Mouse (Mus musculus): ENCODE data around the gene Ttc3. TPM values are rescaled to one million over a fixed set of nuclear protein-coding genes. Genes with fewer than 3 reads are reported as not detected.

Gene Ttc3
- 152 and 158 TPM in 2 replicates for polyA plus RNA-seq (2015; fragmentation: Nextera tagmentation; extraction: Ambion mirVana)

DNA sequence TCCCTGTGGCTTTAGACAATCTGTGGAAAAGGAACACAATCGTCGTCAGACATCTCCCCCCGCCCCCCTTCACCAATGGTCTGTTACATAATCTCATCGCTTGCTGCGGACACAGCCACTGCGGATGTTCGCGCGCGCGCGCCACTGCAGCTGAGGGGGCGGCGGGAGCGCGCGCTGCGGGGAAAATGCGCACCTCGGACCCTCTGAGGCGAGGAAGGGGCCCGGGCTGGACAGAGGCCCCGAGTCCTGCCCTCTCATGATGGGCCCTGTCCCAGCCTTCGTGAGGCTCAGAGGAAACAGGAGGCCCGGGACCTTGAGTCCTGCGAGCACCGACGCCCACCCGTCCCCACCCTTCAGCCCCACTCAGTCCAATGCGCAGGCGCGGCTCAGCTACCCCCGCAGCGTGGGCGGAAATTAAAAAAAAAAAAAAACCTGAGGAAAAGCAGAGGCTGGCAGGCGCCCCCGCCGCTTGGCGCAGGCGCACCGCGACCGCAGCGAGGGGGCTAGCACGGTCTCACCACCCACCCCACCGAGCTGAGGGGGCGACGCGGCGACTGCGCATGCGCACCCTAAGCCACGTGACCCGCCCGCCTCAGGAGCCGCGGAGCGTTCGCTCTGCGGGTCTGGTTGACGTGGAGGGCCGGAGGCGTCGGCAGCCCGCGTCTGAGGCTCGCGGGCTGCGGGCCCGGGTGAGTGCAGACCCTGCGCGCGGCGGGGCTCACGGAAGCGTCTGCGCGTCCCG, at the start of gene Ttc3:
Gene Ttc3 (plus strand): TSS at position 446 of the 742 bp plus-strand sequence.
- under 1% methylated on average over 73 of the region's 79 CpGs for WGBS
- peak within 1 kb of the TSS; percentile 93 for H3K4me3 ChIP-seq (replicated peaks; ENCODE audit: low read depth, low read length)
- peak within 1 kb of the TSS; percentile 94 for H3K9ac ChIP-seq (ENCODE audit: low read depth, low read length)
- H3K27me3 ChIP-seq (ENCODE audit: insufficient read depth, low read length): no peaks in the 10 kb centered on the region
- DNase-seq (ENCODE audit: low spot score) (peak; percentile 95), ATAC-seq (replicated peaks; ENCODE audit: low FRiP score, low read depth) (peak; percentile 83)
- peak within 1 kb of the TSS; percentile 99 for H3K27ac ChIP-seq
- no peaks in the 10 kb centered on the region for H3K36me3 ChIP-seq (ENCODE audit: insufficient read depth, low read length)
- peak within 1 kb of the TSS; percentile 82 for H3K4me2 ChIP-seq (ENCODE audit: low read length)
- no peak for TF ChIP-seq CTCF (IDR thresholded peaks at IDR 0.05; ENCODE audit: low read depth)
- peaks cover 7% of the 10 kb centered on the region; the same call in 1 of the 2 replicates for H3K4me1 ChIP-seq (replicated peaks; ENCODE audit: insufficient read depth, low read length)
- H3K9me3 ChIP-seq (replicated peaks; ENCODE audit: low read length): no peaks in the 10 kb centered on the region

DNA sequence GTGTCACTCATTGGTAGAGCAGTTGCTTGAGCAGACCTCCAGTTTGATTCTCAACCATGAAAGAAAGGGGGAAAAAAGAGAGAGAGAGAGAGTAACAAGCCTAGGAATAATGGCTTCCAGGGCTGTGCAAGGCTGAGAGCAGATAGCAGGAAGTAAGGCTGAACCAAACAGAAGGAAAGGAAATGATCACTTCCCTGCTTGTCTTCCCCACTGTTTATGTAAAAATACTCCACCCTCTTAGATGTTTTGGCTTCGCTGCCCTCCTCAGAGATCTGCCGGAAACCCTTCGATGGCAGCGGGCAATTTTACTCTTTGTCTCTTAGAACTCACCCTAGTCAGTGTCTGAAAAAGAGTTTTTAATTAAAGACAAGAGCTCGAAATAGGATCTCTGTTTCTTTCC, 46.7 kb upstream of the Ttc3 start:
- H3K4me2 ChIP-seq (ENCODE audit: low read length): no peak overlapping the region
- H3K9me3 ChIP-seq (replicated peaks; ENCODE audit: low read length): no peaks in the 10 kb centered on the region
- no peak overlapping the region for H3K4me3 ChIP-seq (replicated peaks; ENCODE audit: low read depth, low read length)
- ATAC-seq (replicated peaks; ENCODE audit: low FRiP score, low read depth) (no peak), DNase-seq (ENCODE audit: low spot score) (no peak)
- no peak for TF ChIP-seq CTCF (IDR thresholded peaks at IDR 0.05; ENCODE audit: low read depth)
- no peaks in the 10 kb centered on the region for H3K36me3 ChIP-seq (ENCODE audit: insufficient read depth, low read length)
- no peaks in the 10 kb centered on the region for H3K27me3 ChIP-seq (ENCODE audit: insufficient read depth, low read length)
- H3K9ac ChIP-seq (ENCODE audit: low read depth, low read length): no peak overlapping the region
- 0 out of 2 replicates have a peak overlapping the region, but pooled peaks have one; percentile 5 for H3K27ac ChIP-seq
- 55% methylated on average over 5 of the region's 5 CpGs for WGBS
- 0 out of 2 replicates have a peak, but pooled peaks cover under 1% of the 10 kb centered on the region for H3K4me1 ChIP-seq (replicated peaks; ENCODE audit: insufficient read depth, low read length)

DNA sequence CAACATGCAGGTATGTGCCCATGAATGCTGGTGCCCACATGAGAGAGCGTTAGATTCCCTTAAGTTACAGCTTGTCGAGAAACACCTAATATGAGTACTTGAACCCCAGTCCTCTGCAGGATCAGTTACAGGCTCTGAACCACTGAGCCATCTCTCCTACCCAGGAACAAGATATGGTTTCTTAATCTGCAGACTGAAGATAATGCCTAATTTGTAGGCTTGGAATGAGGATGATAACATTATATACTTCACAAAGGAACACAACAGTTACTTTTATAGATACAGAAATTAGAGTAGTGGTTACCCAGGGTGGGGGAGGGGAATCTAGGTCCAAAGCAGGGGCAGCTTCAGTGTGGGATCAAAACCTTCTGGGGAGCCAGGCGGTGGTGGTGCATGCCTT, 44.4 kb upstream of the Ttc3 start:
- Histone ChIP-seq H3K27ac (no peak overlapping the region), H3K4me3 (replicated peaks; ENCODE audit: low read depth, low read length) (no peak overlapping the region), H3K9ac (ENCODE audit: low read depth, low read length) (no peak overlapping the region), H3K4me1 (replicated peaks; ENCODE audit: insufficient read depth, low read length) (0 out of 2 replicates have a peak, but pooled peaks cover 6% of the 10 kb centered on the region), H3K4me2 (ENCODE audit: low read length) (no peak overlapping the region), H3K27me3 (ENCODE audit: insufficient read depth, low read length) (no peaks in the 10 kb centered on the region), H3K9me3 (replicated peaks; ENCODE audit: low read length) (no peaks in the 10 kb centered on the region), H3K36me3 (ENCODE audit: insufficient read depth, low read length) (no peaks in the 10 kb centered on the region)
- ATAC-seq (replicated peaks; ENCODE audit: low FRiP score, low read depth) (no peak), DNase-seq (ENCODE audit: low spot score) (no peak)
- WGBS: 82% methylated on average over 3 of the region's 3 CpGs
- TF ChIP-seq CTCF (IDR thresholded peaks at IDR 0.05; ENCODE audit: low read depth): no peak

DNA sequence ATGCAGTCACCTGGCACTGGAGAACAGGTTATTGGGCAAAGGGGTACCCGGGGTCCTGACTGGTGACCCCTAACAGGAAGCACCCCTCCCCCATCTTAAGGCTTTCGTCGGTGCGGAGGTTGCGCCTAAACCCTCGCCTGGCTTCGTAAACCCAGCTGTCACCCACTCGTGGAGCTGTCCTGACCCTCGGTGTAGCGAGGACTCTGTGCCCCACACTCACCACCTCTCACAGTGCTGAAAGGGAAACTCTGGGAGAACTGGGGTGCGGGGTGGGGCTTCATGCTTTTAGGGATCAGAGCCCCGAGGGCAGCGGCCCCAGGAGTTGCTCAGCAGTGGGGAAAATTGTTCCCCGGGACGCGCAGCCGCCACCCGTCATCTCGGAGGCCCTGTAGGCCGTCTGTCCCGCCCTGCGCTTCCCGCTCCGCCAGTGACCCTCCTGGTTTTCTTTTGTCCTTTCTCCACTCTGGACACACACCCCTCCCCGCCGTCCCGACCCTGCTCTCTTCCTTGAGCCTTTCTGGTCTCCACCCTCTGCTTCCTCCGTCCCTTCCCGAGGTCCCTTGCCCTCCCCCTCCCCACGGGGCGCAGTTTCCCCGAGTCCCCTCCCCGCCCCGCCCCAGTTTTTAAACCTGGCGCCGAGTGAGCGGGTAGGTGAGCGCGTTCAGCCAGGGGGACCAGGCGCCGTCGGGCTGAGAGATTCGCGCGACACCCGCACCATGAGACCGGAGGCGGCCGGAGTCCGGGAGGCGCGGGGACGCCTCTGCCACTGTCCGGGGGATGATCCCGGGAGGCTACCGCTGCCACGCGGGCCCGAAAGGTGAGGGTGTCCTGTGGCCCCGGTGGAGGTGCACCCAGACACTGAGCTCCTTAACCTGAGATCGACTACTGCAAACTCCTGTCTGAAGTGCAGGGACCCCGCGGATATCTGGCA, 42.4 kb upstream of the Ttc3 start, which contains the start of gene Ripply3:
Gene Ripply3 (plus strand): TSS at position 640 of the 931 bp plus-strand sequence.
- H3K4me1 ChIP-seq (replicated peaks; ENCODE audit: insufficient read depth, low read length): 0 out of 2 replicates have a peak, but pooled peaks cover 6% of the 10 kb centered on the region
- DNase-seq (ENCODE audit: low spot score): peak; percentile 73
- peak; percentile 78 for ATAC-seq (replicated peaks; ENCODE audit: low FRiP score, low read depth)
- H3K4me2 ChIP-seq (ENCODE audit: low read length): peak within 1 kb of the TSS; percentile 91
- H3K9ac ChIP-seq (ENCODE audit: low read depth, low read length): peak within 1 kb of the TSS; percentile 57
- no peaks in the 10 kb centered on the region for H3K9me3 ChIP-seq (replicated peaks; ENCODE audit: low read length)
- H3K36me3 ChIP-seq (ENCODE audit: insufficient read depth, low read length): no peaks in the 10 kb centered on the region
- H3K27ac ChIP-seq: peak within 1 kb of the TSS; percentile 42; the same call in 1 of the 2 replicates
- under 1% methylated on average over 57 of the region's 63 CpGs for WGBS
- no peak for TF ChIP-seq CTCF (IDR thresholded peaks at IDR 0.05; ENCODE audit: low read depth)
- no peaks in the 10 kb centered on the region for H3K27me3 ChIP-seq (ENCODE audit: insufficient read depth, low read length)
- peak within 1 kb of the TSS; percentile 57 for H3K4me3 ChIP-seq (replicated peaks; ENCODE audit: low read depth, low read length)

DNA sequence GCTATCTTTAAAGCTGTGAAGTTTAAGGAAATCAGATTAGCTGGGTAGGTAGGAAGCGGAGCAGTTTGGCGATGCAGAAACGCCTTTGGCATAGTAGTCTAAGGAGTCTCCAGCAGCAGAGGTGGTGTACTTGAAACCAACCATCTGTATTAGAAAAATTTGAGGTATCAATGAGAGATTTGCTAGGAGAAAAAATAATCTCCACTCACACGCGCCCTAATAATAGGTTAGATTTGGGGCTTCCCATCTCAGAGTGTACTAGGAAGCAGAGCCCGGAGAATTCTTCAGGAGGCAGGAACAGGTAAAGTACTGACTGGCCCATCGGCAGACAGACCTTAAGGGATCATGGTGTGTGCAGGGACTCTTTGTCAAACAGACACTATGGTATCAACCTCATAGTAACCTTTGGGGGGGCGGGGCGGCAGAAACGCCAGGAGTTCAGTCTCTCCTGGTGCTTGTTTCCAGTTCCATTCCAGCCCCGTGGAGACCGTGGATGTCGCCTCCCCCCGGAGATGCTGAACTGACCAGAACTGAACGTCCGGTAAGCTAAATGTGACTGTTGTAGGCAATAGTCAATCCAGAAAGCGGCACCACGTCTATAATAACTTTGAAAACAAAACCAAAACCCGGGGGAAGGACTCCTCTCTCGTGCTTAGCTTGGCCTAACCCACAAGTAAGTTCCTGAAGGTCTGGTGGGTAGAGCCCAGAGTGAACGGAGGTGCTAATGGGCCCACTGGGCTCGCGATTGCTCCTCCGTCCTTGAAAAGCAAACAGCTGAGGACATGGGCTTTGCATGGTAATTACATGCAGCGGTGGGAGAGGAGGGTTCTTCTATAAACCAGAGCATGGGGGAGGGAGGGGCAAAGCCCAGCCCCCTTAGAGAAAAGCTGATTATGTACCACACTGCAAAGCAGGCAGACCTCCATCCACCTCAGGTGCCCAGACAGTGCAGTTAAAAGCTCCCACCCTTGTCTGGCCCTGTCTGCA, 41.2 kb upstream of the Ttc3 start:
- Histone ChIP-seq H3K36me3 (ENCODE audit: insufficient read depth, low read length) (no peaks in the 10 kb centered on the region), H3K27ac (no peak overlapping the region), H3K9ac (ENCODE audit: low read depth, low read length) (peak overlapping the region; percentile 57), H3K4me3 (replicated peaks; ENCODE audit: low read depth, low read length) (peak overlapping the region; percentile 57), H3K27me3 (ENCODE audit: insufficient read depth, low read length) (no peaks in the 10 kb centered on the region), H3K4me1 (replicated peaks; ENCODE audit: insufficient read depth, low read length) (0 out of 2 replicates have a peak, but pooled peaks cover 6% of the 10 kb centered on the region), H3K4me2 (ENCODE audit: low read length) (peak overlapping the region; percentile 91), H3K9me3 (replicated peaks; ENCODE audit: low read length) (no peaks in the 10 kb centered on the region)
- peak; percentile 11 for DNase-seq (ENCODE audit: low spot score)
- WGBS: 12% methylated on average over 25 of the region's 25 CpGs
- no peak for ATAC-seq (replicated peaks; ENCODE audit: low FRiP score, low read depth)
- TF ChIP-seq CTCF (IDR thresholded peaks at IDR 0.05; ENCODE audit: low read depth): no peak
